Mouse (Mus musculus) myocyte (in vitro differentiated cells): Measurements from ENCODE around the gene Emg1. TPM values are rescaled to one million over a fixed set of nuclear protein-coding genes. Genes with fewer than 3 reads are reported as not detected.
"Not testable (repeated sequence)": the region's sequence is repeated elsewhere in the genome, so short reads cannot be mapped to it uniquely, and the experiment has no call there.

Experiments used
- H3K27me3 ChIP-seq: one replicate; pipeline ENCODE4 v1.6.1; 2011; ENCODE audit not compliant: control insufficient read depth, insufficient read depth, insufficient read length
- H3K36me3 ChIP-seq: one replicate; pipeline ENCODE4 v1.6.1; 2011; ENCODE audit not compliant: control insufficient read depth, insufficient read depth
- H3K4me2 ChIP-seq: one replicate; pipeline ENCODE4 v1.6.1; 2011; ENCODE audit warnings: low read depth, control low read depth
- H3K4me3 ChIP-seq: one replicate; pipeline ENCODE4 v1.5.1; 2011; ENCODE audit warnings: mild to moderate bottlenecking, control low read depth, moderate library complexity
- H3K79me2 ChIP-seq: one replicate; pipeline ENCODE4 v1.6.1; 2011; ENCODE audit not compliant: control insufficient read depth, insufficient read depth
- H3ac ChIP-seq: one replicate; pipeline ENCODE4 v1.6.1; 2011; ENCODE audit not compliant: control insufficient read depth, insufficient read length
- CEBPB ChIP-seq: IDR thresholded peaks from 2 replicates; pipeline ENCODE4 v1.6.1; 2011; ENCODE audit warnings: mild to moderate bottlenecking, moderate library complexity; ENCODE audit not compliant: poor library complexity, insufficient read depth, severe bottlenecking
- MAX ChIP-seq: IDR thresholded peaks from one replicate; pipeline ENCODE4 v1.6.1; 2011; ENCODE audit warnings: low read depth, mild to moderate bottlenecking, control low read depth
- MYOD1 ChIP-seq, 3 experiments: IDR thresholded peaks; one replicate each; pipeline ENCODE4 v1.6.1; 2011; ENCODE audit warnings: control low read depth in 2 of 3, low read depth in 2 of 3, mild to moderate bottlenecking in 2 of 3, moderate library complexity in 1 of 3; ENCODE audit not compliant: insufficient read length in 2 of 3, control insufficient read depth in 1 of 3
- MYOG ChIP-seq, 3 experiments: IDR thresholded peaks; one replicate each; pipeline ENCODE4 v1.6.1; 2011; ENCODE audit warnings: control low read depth in 2 of 3, low read depth in 2 of 3, mild to moderate bottlenecking in 2 of 3; ENCODE audit not compliant: insufficient read length in 2 of 3, control insufficient read depth in 1 of 3, insufficient read depth in 1 of 3
- POLR2A ChIP-seq: IDR thresholded peaks from one replicate; pipeline ENCODE4 v1.6.1; 2011; ENCODE audit warnings: low read depth, mild to moderate bottlenecking, control low read depth, moderate library complexity; ENCODE audit not compliant: insufficient read length
- POLR2AphosphoS2 ChIP-seq: IDR thresholded peaks from one replicate; pipeline ENCODE4 v1.6.1; 2011; ENCODE audit warnings: low read depth, control low read depth; ENCODE audit not compliant: insufficient read length
- REST ChIP-seq: IDR thresholded peaks from one replicate; pipeline ENCODE4 v1.6.1; 2011; ENCODE audit warnings: mild to moderate bottlenecking, control low read depth, moderate library complexity; ENCODE audit not compliant: insufficient read depth, insufficient read length
- SRF ChIP-seq: IDR thresholded peaks from one replicate; pipeline ENCODE4 v1.6.1; 2011; ENCODE audit warnings: low read depth; ENCODE audit not compliant: control insufficient read depth, insufficient read length
- TCF12 ChIP-seq: IDR thresholded peaks from one replicate; pipeline ENCODE4 v1.6.1; 2011; ENCODE audit warnings: mild to moderate bottlenecking, control low read depth; ENCODE audit not compliant: poor library complexity, insufficient read depth, severe bottlenecking
- TCF3 ChIP-seq: IDR thresholded peaks from one replicate; pipeline ENCODE4 v1.6.1; 2011; ENCODE audit warnings: low read depth, control low read depth; ENCODE audit not compliant: insufficient read length
- USF1 ChIP-seq: IDR thresholded peaks from one replicate; pipeline ENCODE4 v1.6.1; 2011; ENCODE audit warnings: low read depth, mild to moderate bottlenecking, control low read depth, moderate library complexity
- polyA plus RNA-seq: library from polyadenylated mRNA; unstranded; fragments of >200 nt; fragmentation: generic; extraction: Trizol; gene quantifications from one replicate; pipeline ENCODE4 v1.2.1, GENCODE M21; 2012; ENCODE audit warnings: missing spikeins

Gene Emg1
- polyA plus RNA-seq, 1 experiment, result 103 TPM

DNA sequence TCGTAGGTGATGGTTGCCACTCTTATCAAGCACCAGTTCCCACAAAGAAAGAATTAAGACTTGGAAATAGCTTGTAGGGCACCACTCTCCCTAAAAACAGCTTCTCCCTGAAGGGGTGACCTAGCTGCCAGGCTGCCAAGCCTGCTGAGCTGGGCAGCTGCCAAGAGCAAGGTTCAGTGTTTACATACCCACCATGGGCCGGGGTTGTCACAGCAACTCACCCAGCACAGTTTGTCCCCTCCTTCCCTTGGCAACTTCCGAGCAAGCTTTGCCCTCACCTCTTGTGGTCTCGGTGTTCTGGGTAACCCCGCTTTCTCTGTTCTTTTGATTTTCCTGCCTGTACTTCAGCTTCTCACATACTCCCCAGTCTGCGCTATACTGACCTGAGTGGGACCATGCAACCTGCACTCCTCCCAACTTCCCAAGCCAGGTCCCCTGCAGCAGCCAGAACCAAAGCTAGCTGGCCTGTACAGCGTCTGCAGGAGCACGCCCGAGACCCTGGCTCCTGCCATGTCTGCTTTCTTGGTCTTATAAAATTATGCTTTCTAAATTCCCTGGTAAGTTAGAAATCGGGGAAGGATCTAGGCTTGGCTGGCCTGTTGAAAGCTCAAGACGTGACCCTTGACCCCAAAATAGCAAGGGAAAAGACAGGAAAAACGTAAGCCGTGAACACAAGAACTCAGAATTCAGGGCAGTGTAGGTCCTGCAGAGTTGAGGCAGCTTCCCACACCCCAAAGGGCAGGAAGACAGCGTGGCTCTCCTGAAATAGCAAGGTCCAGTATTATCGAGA is 17.6 kb downstream of the Emg1 start:
- TF ChIP-seq CEBPB (no peak), MAX (no peak), MYOD1 (IDR thresholded peaks at IDR 0.05; ENCODE audit: control insufficient read depth in 1 of 3, insufficient read length in 2 of 3, low read depth in 2 of 3) (peak in 1 of 3 experiments; percentile 9)
- no peak overlapping the region for H3K4me3 ChIP-seq

DNA sequence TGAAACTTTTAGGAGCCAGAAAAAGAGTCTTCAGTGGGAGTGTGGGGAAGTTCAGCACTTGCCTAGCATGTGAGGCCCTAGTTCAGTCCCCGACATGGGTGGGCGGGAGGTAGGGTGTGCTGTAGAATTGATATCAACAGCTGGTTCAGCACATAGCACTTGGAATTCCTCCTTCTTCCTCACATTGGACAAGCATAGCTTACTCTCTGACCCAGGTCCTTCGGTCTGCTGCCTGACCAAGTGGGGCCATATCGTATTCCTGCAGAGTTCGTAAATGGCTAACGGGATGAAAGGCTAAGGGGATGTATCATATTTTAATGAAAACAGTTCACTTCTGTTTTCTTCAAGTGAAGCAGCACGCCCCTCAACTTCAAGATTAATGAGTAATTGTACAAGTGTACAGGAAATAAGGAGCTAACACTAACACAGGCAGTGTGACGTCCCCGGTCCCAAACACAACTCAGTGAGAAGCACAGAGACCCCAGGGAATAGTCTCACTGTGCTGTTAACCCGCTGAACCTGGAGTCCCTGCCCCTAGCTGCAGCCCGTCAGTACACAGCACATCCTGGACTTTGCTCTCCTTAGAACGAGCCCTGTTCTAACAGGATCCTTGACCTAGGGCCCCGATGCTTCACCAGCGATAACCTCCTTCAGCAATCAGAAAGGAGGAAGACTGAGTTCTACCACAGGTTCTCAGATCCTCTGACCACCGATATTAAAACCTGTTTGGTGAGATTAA is 18.6 kb downstream of the Emg1 start:
- no peak for TF ChIP-seq USF1
- peak in 2 of 3 experiments; percentile 68 to 85 for TF ChIP-seq MYOD1 (IDR thresholded peaks at IDR 0.05; ENCODE audit: control insufficient read depth in 1 of 3, insufficient read length in 2 of 3, low read depth in 2 of 3)
- no peak for TF ChIP-seq MAX
- Histone ChIP-seq H3K4me3 (no peak overlapping the region), H3ac (no peak overlapping the region), H3K27me3 (no peaks in the 10 kb centered on the region), H3K36me3 (no peaks in the 10 kb centered on the region), H3K4me2 (peak overlapping the region; percentile 31), H3K79me2 (no peaks in the 10 kb centered on the region)

More for the DNA sequence above, 17.6 kb downstream of the Emg1 start:
- peak overlapping the region; percentile 9 for H3K4me2 ChIP-seq
- no peak overlapping the region for H3ac ChIP-seq
- H3K36me3 ChIP-seq, result no peaks in the 10 kb centered on the region
- no peaks in the 10 kb centered on the region for H3K27me3 ChIP-seq
- H3K79me2 ChIP-seq, result no peaks in the 10 kb centered on the region

GRCm38 (mm10) chr6:124690517-124690916 is 21.5 kb downstream of the Emg1 start:
- Histone ChIP-seq H3K4me2 (no peak overlapping the region), H3K36me3 (peaks cover 2% of the 10 kb centered on the region), H3K4me3 (no peak overlapping the region), H3K79me2 (peaks cover 14% of the 10 kb centered on the region), H3K27me3 (no peaks in the 10 kb centered on the region), H3ac (no peak overlapping the region)
- TF ChIP-seq USF1 (no peak), SRF (no peak), POLR2AphosphoS2 (no peak), REST (no peak), POLR2A (no peak), TCF12 (no peak), CEBPB (no peak), MYOD1 (IDR thresholded peaks at IDR 0.05; ENCODE audit: control insufficient read depth in 1 of 3, insufficient read length in 2 of 3, low read depth in 2 of 3) (no peak), MYOG (IDR thresholded peaks at IDR 0.05; ENCODE audit: control insufficient read depth in 1 of 3, insufficient read depth in 1 of 3, insufficient read length in 2 of 3, low read depth in 2 of 3) (no peak)

GRCm38 (mm10) chr6:124689011-124689410 is 23.0 kb downstream of the Emg1 start:
- TF ChIP-seq SRF (no peak), POLR2AphosphoS2 (no peak), USF1 (no peak)
- Histone ChIP-seq H3ac (no peak overlapping the region), H3K4me3 (no peak overlapping the region), H3K79me2 (peaks cover 14% of the 10 kb centered on the region), H3K27me3 (no peaks in the 10 kb centered on the region), H3K36me3 (peaks cover 2% of the 10 kb centered on the region), H3K4me2 (no peak overlapping the region)

DNA sequence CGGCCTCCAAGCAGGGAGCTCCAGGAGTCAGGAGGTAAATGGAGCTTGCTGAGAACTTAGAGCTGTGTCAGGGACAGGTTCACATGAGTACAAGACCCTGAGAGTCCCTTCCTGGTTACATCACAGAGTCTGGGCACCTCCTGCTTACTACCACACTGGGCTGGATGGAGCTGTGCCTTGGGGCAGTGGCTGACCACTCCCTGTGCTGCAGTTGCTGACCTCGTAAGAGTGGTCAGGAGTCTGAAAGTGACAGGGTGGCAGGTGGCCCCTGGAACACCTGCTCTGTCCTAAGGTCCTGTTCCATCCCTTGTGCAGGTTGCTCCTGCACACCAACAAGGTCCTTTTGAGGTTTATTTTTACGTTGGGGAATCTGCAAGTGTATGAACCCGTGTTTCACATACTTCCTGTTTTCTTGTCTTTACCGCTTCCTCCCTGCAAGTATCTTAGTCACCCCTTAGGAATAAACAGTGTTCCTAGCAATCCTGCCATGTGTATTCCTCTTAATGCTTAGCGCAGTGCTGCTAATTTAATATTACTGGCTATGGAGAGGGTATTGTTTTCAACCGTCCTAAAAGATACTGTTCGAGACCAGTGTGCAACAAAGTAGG is 23.7 kb downstream of the Emg1 start:
- peaks cover 14% of the 10 kb centered on the region for H3K79me2 ChIP-seq
- H3K4me2 ChIP-seq, result no peak overlapping the region
- peaks cover 2% of the 10 kb centered on the region for H3K36me3 ChIP-seq
- no peak for TF ChIP-seq POLR2A
- peak in 2 of 3 experiments; percentile 46 to 90 for TF ChIP-seq MYOG (IDR thresholded peaks at IDR 0.05; ENCODE audit: control insufficient read depth in 1 of 3, insufficient read depth in 1 of 3, insufficient read length in 2 of 3, low read depth in 2 of 3)
- TF ChIP-seq MYOD1 (IDR thresholded peaks at IDR 0.05; ENCODE audit: control insufficient read depth in 1 of 3, insufficient read length in 2 of 3, low read depth in 2 of 3), result peak in 2 of 3 experiments; percentile 66 to 89
- peak; percentile 30 for TF ChIP-seq TCF3
- no peaks in the 10 kb centered on the region for H3K27me3 ChIP-seq
- H3K4me3 ChIP-seq, result no peak overlapping the region
- no peak overlapping the region for H3ac ChIP-seq

DNA sequence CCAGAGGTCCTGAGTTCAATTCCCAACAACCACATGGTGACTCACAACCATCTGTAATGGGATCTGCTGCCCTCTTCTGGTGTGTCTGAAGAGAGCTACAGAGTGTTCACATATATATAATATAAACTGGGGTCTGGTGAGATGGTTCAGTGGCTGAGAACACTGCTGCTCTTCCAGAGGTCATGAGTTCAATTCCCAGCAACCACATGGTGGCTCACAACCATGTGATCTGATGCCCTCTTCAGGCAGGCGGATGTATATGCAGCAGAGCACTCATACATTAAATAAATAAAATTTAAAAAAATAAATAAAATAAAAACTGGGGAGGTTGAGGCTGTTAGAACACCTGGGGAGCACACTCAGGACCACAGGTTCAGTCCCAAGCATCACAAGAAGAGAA is 25.3 kb downstream of the Emg1 start:
- H3K36me3 ChIP-seq, H3K4me2 ChIP-seq, H3ac ChIP-seq, H3K27me3 ChIP-seq, H3K4me3 ChIP-seq: not testable (repeated sequence)
- H3K79me2 ChIP-seq, result peaks cover 14% of the 10 kb centered on the region
